Mouse (Mus musculus) adrenal gland, postnatal 0 days (tissue): ENCODE results near the gene Ankdd1b. TPM values are rescaled to one million over a fixed set of nuclear protein-coding genes. Genes with fewer than 3 reads are reported as not detected.

Experiments used
- polyA plus RNA-seq: library from polyadenylated mRNA; unstranded; fragments of >200 nt; fragmentation: Nextera tagmentation; extraction: Ambion mirVana; gene quantifications from 2 replicates; pipeline ENCODE4 v1.2.1, GENCODE M21; 2015

Ankdd1b gene
- polyA plus RNA-seq, result 2.2 and 2.5 TPM in 2 replicates

GRCm38 (mm10) chr13:96470957-96471356 lies at the start of gene Ankdd1b:
Ankdd1b (minus strand) TSS chr13:96471198.

GRCm38 (mm10) chr13:96490433-96490832 lies 19.4 kb upstream of the Ankdd1b start, which contains the start of gene Gm17622:
Gm17622 (plus strand) TSS chr13:96490733.

GRCm38 (mm10) chr13:96388042-96388888 lies 82.7 kb downstream of the Ankdd1b start, which contains the start of gene Poc5:
Poc5 (plus strand) TSS chr13:96388294.

Other genes with a start within 250 kb of the Ankdd1b start
- gene Poc5, start 82.9 kb downstream of the Ankdd1b start, polyA plus RNA-seq, result 10.7 and 11.9 TPM in 2 replicates
- not detected in 2 replicates for gene Gm17622, start 19.5 kb upstream of the Ankdd1b start, polyA plus RNA-seq
- 11.4 and 23.3 TPM in 2 replicates for gene Polk, start 71.4 kb upstream of the Ankdd1b start, polyA plus RNA-seq
- 9.1 and 22.6 TPM in 2 replicates for gene Col4a3bp, start 71.4 kb upstream of the Ankdd1b start, polyA plus RNA-seq
- 30.2 and 35.0 TPM in 2 replicates for gene Hmgcr, start 199.7 kb upstream of the Ankdd1b start, polyA plus RNA-seq